Mouse (Mus musculus): ENCODE results near the gene Ece1. TPM values are rescaled to one million over a fixed set of nuclear protein-coding genes. Genes with fewer than 3 reads are reported as not detected.

Ece1 gene
- 20.5 and 43.8 TPM in 2 replicates for total RNA-seq (2012; rRNA removed)
- 10 to 100 TPM in 1 of 2 experiments, not detected in 1; 25.3 TPM for polyA plus RNA-seq (2012; ENCODE audit: insufficient read depth in 1 of 2, insufficient read length in 2 of 2, low read depth in 1 of 2, low replicate concordance in 2 of 2, missing spikeins in 1 of 2)

DNA sequence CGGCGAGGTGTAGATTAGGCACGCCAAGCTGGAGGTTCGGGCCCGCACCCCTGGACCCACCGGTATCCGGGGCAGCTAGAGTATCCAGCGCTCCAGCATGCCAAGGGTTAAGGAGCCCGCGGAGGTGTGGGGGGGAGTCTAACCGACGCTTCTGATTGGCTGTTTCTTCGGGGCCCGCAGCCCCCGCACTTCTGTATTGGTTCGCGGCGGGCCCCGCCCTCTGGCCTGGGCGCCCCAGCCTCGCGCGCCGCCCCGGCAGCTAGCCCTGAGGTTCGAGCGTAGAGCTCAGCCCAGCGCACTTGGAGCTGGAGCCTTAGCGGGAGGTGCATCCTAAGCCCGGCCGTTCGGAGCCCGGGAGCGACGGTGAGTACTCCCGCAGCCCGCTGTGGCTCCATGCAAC is at the start of gene Ece1:
TSS of gene Ece1 (plus strand) at position 219 of the 400 bp plus-strand sequence.
- Histone ChIP-seq H3K27ac (ENCODE audit: control insufficient read depth, low read depth, low read length) (peak within 1 kb of the TSS; percentile 75), H3K9me3 (replicated peaks; ENCODE audit: insufficient read depth, low read length) (no peaks in the 10 kb centered on the region), H3K4me1 (ENCODE audit: control insufficient read depth in 1 of 2, insufficient read depth in 2 of 2, low read length in 2 of 2) (peaks cover 0 to 18% of the 10 kb centered on the region in 2 experiments; a peak in 2 of 4 replicates), H3K36me3 (ENCODE audit: control insufficient read depth in 1 of 2, insufficient read depth in 2 of 2, low read length in 2 of 2) (peaks cover 0 to 4% of the 10 kb centered on the region in 2 experiments; a peak in 2 of 4 replicates), H3K4me3 (ENCODE audit: control insufficient read depth in 1 of 2, insufficient read depth in 1 of 2, low read depth in 2 of 2, low read length in 2 of 2) (peak within 1 kb of the TSS; percentile 79 to 84), H3K9ac (ENCODE audit: control insufficient read depth, low read depth, low read length, poor library complexity, severe bottlenecking) (peak within 1 kb of the TSS; percentile 80), H3K79me2 (ENCODE audit: control insufficient read depth, insufficient read depth, low read length, poor library complexity) (no peaks in the 10 kb centered on the region; the same call in 1 of the 2 replicates), H3K27me3 (ENCODE audit: control insufficient read depth in 1 of 2, insufficient read depth in 2 of 2, low read length in 2 of 2) (no peaks in the 10 kb centered on the region)
- peak; percentile 98 for DNase-seq (ENCODE audit: low read depth, low spot score)
- TF ChIP-seq NRF1 (IDR thresholded peaks at IDR 0.05; ENCODE audit: insufficient read depth, low read depth, low read length, poor library complexity, severe bottlenecking) (0 out of 2 replicates have a peak, but pooled peaks have one; percentile 30), MAZ (IDR thresholded peaks at IDR 0.05; ENCODE audit: low read depth, low read length) (peak; percentile 100), NELFE (IDR thresholded peaks at IDR 0.05; ENCODE audit: low read depth, low read length) (peak; percentile 72), POLR2AphosphoS5 (IDR thresholded peaks at IDR 0.05; ENCODE audit: borderline replicate concordance, low read depth, low read length) (no peak), HCFC1 (IDR thresholded peaks at IDR 0.05; ENCODE audit: low read depth, low read length) (peak; percentile 75), GATA1 (IDR thresholded peaks at IDR 0.05; ENCODE audit: low read depth, low read length) (no peak), POLR2A (IDR thresholded peaks at IDR 0.05; ENCODE audit: control insufficient read depth in 1 of 2, insufficient read depth in 1 of 2, low read depth in 1 of 2, low read length in 2 of 2, poor library complexity in 1 of 2) (peak; percentile 82 to 92), MEF2A (IDR thresholded peaks at IDR 0.05; ENCODE audit: extremely low read depth, insufficient replicate concordance, low read depth, low read length, poor library complexity, severe bottlenecking) (no peak), SIN3A (IDR thresholded peaks at IDR 0.05; ENCODE audit: low read length) (peak; percentile 90), CHD2 (IDR thresholded peaks at IDR 0.05; ENCODE audit: low read length) (peak; percentile 28; the same call in 1 of the 2 replicates), ZMIZ1 (IDR thresholded peaks at IDR 0.05; ENCODE audit: low read depth, low read length) (0 out of 2 replicates have a peak, but pooled peaks have one; percentile 38), TCF12 (IDR thresholded peaks at IDR 0.05; ENCODE audit: low read depth, low read length) (peak; percentile 66; the same call in 1 of the 2 replicates), UBTF (IDR thresholded peaks at IDR 0.05; ENCODE audit: borderline replicate concordance, insufficient read depth, low read depth, low read length) (peak; percentile 77; the same call in 1 of the 2 replicates)

GRCm38 (mm10) chr4:137812946-137813708 is 48.9 kb upstream of the Ece1 start:
- DNase-seq (ENCODE audit: low read depth, low spot score) = no peak
- Histone ChIP-seq H3K36me3 (ENCODE audit: control insufficient read depth in 1 of 2, insufficient read depth in 2 of 2, low read length in 2 of 2) (no peaks in the 10 kb centered on the region), H3K4me3 (ENCODE audit: control insufficient read depth in 1 of 2, insufficient read depth in 1 of 2, low read depth in 2 of 2, low read length in 2 of 2) (no peak overlapping the region), H3K27me3 (ENCODE audit: control insufficient read depth in 1 of 2, insufficient read depth in 2 of 2, low read length in 2 of 2) (peaks cover 0 to 4% of the 10 kb centered on the region in 2 experiments; a peak in 2 of 4 replicates), H3K4me1 (ENCODE audit: control insufficient read depth in 1 of 2, insufficient read depth in 2 of 2, low read length in 2 of 2) (no peaks in the 10 kb centered on the region), H3K9ac (ENCODE audit: control insufficient read depth, low read depth, low read length, poor library complexity, severe bottlenecking) (no peak overlapping the region), H3K9me3 (replicated peaks; ENCODE audit: insufficient read depth, low read length) (no peaks in the 10 kb centered on the region), H3K27ac (ENCODE audit: control insufficient read depth, low read depth, low read length) (no peak overlapping the region), H3K79me2 (ENCODE audit: control insufficient read depth, insufficient read depth, low read length, poor library complexity) (no peaks in the 10 kb centered on the region)
- TF ChIP-seq SIN3A (IDR thresholded peaks at IDR 0.05; ENCODE audit: low read length) (no peak), CHD2 (IDR thresholded peaks at IDR 0.05; ENCODE audit: low read length) (no peak)
